Mouse (Mus musculus) bone marrow, adult 2 months (tissue): ENCODE results near the gene Hoxc10.

Experiments
- CTCF ChIP-seq: fragments of 200-500 bp; IDR thresholded peaks from 2 replicates; pipeline ENCODE4 v1.5.1; 2011; ENCODE audit warnings: low read length, control low read depth; ENCODE audit not compliant: control insufficient read depth, insufficient read depth
- POLR2A ChIP-seq: fragments of 200-500 bp; IDR thresholded peaks from 2 replicates; pipeline ENCODE4 v1.6.1; 2011; ENCODE audit warnings: low read depth, mild to moderate bottlenecking, control low read depth, low read length, borderline replicate concordance; ENCODE audit not compliant: control insufficient read depth

DNA sequence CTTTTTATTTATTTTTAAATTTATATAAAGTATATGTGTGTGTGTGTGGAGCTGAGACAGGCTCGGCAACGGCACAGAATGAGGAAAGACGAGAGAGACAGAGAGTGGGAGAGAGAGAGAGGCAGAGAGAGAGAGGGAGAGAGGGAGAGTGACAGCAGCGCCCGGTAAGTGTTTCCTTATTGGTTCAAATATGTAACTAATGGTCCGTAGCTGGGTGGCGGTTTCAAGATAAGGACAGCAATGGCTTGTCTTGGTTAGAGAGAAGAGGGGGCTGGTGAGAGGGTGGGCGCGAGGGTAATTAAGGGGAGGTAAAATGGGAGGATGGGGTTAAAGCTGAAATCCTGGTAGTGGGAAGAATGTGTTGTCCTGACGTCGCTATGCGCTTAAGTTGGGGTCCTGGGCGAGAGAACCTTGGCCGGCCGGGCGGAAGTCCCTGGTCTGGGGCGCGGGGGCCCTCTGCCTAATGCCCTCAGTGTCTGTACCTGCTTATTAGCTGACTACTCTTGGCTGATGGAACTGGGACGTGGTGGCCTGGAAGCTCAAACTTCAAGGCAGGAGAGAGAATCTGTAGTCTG lies 32.1 kb downstream of the Hoxc10 start:
- TF ChIP-seq CTCF (no peak), POLR2A (no peak)
